Mouse (Mus musculus): ENCODE results near the gene Pole4.

Pole4 gene

DNA sequence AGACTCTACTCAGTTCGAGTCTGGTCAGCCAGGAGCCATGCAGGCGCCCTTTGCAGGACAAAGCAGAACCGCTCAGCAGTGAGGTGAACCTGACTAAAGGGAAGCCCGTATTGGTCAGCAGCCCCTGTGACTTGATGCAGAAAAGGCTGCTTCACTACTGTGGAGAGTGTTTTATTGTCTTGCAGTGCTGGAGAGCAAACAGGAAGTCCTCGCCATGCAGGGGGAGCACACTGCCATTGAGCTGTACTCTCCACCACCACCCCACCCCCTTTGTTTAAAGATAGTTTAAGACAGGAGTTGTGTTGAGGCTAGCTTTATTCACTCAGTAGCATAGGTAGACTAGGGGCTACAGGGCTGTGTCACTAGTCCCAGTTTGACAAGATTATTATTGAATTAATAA is at the start of gene Pole4:
Gene Pole4, minus strand, starts transcription at position 145 of the 400 bp plus-strand sequence.
- DNase-seq, result no peak

DNA sequence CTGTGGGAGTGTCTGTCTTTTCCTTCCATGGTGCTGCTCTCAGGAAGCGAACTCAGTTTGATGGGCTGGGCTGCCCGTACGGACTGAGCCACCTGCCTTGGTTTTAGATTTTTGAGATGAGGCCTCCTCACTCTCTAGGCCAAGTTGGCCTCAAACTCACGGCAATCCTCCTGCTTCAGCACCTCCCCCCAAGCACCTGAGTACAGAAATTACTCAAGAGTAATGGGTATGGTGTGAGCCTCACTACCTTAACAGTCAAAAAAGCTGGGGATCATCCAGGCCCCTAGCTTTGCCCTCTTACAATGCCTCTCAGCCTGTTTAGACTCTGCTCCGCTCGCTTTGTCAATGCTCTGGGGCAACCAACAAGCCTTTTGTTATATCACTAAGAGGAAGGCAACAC is 49.6 kb upstream of the Pole4 start:
- no peak for DNase-seq

- DNase-seq, result peak; percentile 49 to 56
These were observed 48.6 kb upstream of the Pole4 start for GRCm38 (mm10) chr6:82753638-82754361.

DNA sequence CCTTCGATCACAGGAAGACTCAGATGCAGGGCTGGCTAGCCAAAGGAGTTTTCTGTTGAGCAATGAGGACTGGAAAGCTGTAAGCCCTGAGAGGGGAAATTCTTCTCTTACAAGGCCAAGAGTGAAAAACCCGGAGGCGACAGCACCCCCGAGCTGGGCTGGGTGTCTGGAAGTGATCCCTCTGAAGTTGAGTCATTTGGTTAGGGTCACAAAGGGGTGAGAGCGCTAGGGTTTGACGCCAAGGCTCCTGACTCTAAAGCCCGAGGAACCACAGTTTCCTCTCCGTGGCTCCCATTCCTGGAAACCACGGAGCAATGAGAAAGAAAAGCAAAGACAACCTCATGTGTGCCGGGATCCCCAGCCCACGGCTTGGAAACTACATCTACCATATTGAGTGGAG is 47.9 kb upstream of the Pole4 start:
- no peak for DNase-seq

- no peak for DNase-seq
These were observed 46.6 kb upstream of the Pole4 start for GRCm38 (mm10) chr6:82751791-82752190.

DNA sequence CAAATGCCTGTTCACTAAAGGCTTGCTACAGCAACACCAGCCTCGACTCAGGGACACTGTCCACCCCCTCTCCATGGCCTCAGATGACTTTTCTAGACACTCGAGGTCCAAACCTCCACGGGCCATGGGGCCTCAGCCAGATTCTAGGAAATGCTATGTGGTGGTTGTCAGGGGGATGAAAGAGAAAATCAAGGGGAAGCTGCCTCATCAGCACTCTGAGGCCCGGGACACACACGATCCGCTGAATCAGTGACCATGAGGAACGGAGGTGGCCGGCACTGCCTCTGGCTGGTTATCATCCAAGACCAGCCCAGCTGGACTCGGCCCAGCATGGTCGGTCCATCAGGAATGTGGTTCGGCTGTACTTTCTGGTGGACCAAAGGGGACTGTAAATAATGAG is 45.9 kb upstream of the Pole4 start:
- peak in 1 of 2 experiments; percentile 48 for DNase-seq

- no peak for DNase-seq
These were observed 44.9 kb upstream of the Pole4 start for GRCm38 (mm10) chr6:82750063-82750462.

DNA sequence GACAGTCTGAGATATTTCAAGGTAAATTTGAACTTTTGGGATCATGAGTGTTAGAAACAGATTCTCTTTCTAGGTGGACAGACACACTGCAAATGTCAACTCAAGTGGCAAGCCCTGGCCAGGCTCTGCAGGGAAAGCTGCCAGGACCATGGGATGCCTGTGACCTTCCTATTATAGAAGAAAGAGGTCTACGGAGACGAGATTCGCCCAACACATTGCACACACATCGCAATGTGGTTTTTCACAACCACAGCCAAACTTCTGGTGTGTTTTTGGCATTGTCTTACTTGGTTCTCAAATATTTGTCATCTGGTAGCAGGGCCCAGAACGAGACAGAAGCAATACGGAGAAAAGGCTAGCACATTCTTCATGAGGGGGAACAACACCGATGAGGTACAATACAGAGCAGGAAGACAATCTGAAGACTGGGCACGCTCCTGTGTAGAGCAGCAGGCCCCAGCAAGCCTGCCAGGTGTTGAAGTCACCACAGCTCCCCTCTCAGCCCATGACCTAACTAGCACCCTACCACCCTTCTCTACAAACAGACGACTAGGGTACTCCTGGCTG is 43.0 kb upstream of the Pole4 start:
- DNase-seq, result peak; percentile 45 to 69

GRCm38 (mm10) chr6:82747085-82747484 is 41.9 kb upstream of the Pole4 start:
- DNase-seq, result no peak

- DNase-seq, result no peak
These were observed 39.4 kb upstream of the Pole4 start for GRCm38 (mm10) chr6:82744553-82744952.

DNA sequence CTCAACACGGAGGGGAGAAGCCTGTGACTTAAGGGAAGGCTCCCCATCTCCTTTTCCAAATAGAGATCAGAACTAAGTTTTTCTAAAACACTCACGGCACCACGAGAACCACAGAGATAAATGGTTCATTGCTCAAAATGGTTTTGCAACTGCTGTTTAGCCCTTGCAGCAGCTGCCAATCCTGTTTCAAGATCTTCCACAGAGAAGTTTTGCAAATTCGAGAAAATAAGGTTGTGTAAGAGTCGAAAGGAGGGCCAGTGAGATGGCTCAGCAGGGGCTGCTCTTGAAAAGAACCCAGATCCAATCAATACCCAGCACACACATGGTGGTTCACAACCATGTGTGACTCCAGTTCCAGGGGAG is 36.3 kb upstream of the Pole4 start:
- no peak for DNase-seq

GRCm38 (mm10) chr6:82740868-82741517 is 35.8 kb upstream of the Pole4 start:
- no peak for DNase-seq

- DNase-seq, result peak; percentile 57 to 66
These were observed 35.1 kb upstream of the Pole4 start for GRCm38 (mm10) chr6:82740269-82740668.

GRCm38 (mm10) chr6:82737634-82738540 is 32.7 kb upstream of the Pole4 start:
- peak in 1 of 2 experiments; percentile 19 for DNase-seq

DNA sequence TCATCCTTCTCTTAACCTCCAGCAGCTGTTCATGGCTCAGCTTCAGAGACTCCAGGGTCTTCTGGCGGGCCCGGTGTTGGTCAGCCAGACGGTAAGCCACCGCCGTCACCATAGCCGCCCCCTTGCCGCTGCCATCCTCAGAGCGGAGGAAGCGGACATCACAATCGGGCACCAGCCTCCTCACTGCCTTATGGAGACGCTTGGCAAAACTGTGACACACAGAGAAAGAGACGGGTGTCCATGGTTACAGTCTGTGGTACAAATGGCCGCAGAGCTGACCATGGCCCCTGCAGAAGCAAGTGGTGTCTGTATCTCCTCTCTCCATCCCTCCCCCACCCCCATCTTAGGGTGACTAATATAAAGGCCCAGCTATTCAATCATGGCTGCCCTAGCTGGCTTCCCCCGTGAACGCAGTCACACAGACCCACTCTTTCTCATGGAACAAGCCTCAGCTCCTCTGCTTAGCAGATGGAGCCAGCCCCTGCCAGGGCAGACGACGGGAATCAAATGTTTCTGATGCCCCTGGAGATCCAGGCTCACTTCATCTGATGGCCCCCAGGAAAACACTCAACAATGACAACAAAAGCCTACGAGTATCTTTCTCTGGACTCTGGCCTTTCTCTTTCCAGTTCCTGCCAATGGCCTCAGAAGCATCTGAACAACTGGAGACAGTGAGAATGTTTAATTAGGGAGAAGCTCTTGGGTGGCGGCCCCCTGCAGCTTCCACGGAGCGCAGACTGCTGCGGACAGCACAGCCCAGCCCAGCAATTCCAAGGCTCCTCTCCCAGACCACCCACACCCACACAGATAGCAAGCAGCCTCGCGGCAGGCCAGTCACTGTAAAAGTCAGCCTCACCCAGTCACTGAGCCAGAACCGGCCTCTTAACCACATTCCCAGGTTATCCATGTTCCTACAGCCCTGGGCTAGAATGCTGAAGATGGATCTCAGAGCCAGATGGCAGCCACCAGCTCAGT is 31.7 kb upstream of the Pole4 start:
- peak in 1 of 2 experiments; percentile 38 for DNase-seq

DNA sequence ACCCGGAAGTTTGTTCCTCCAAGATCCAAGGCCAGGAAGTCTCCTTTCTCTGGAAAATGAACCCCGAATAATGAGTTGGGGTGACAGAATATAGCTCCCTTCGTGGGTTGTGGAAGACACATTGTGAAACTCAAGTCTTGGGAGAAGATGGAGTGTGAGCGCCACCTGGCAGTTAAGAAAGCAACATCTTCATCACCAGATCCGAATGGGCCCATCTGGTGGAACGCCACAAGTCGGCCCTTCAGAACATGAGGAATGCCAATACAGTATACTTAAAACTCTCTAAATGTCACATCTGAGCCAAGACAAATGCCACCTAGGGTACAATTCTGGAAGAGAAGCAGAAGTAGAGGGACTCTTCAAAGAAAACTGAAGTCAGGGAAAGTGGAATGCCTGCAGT is 30.2 kb upstream of the Pole4 start:
- no peak for DNase-seq

- no peak for DNase-seq
These were observed 23.5 kb upstream of the Pole4 start for GRCm38 (mm10) chr6:82728635-82729034.

- no peak for DNase-seq
These were observed 22.0 kb upstream of the Pole4 start for GRCm38 (mm10) chr6:82727206-82727605.

GRCm38 (mm10) chr6:82723321-82723720 is 18.2 kb upstream of the Pole4 start:
- DNase-seq, result no peak

GRCm38 (mm10) chr6:82716126-82716525 is 11.0 kb upstream of the Pole4 start:
- no peak for DNase-seq

GRCm38 (mm10) chr6:82715653-82716052 is 10.5 kb upstream of the Pole4 start:
- no peak for DNase-seq

- no peak for DNase-seq
These were observed 10.1 kb upstream of the Pole4 start for GRCm38 (mm10) chr6:82715253-82715652.

Data from cerebellum, postnatal 25 days (tissue).